Mouse (Mus musculus) spleen, postnatal 14 days (tissue): ENCODE results near the gene Robo3.
A peak's percentile ranks its signal among the peaks of the same experiment; 100 is the strongest.

Experiments used
- DNase-seq, 2 experiments: peaks; one replicate each; pipeline ENCODE4 v3.0.0; 2021 to 2022; ENCODE audit warnings: low spot score in 2 of 2

Robo3 gene

DNA sequence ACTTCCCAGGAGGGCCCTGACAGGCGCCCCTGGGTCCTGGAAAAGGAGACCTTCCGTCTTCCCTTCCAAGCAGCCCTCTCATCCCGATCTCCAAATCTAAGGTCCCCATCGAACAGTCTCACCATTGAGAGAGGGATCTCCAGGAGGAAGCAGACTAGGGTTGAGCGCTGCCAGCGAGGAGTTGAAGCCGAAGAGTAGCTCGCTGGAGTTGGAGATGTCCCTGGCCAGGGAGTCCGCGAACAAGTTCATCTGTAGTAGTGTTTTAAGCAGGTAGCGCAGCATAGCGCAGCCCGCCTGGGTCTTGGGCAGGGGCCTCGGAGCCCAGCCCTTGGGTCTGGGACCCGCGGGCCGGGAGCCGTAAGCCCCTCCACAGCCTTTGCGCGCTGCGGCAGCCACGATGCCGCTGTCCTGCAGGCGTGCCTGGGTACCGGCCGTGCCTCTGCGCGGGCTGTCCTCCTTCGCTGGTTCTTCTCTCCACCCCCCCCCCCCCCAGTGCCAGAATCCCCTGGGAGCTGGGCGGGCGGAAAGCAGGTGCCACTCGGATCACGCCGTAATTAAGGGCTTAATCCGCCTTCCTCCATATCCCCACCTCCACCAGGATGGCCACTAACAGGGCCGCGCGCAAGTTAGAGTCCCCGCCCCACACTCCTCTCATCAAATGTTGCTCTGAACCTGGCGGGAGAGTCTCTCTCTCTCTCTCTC is at the start of gene Robo3:
Robo3 (minus strand) TSS at position 527 of the 702 bp plus-strand sequence.
- DNase-seq = no peak

DNA sequence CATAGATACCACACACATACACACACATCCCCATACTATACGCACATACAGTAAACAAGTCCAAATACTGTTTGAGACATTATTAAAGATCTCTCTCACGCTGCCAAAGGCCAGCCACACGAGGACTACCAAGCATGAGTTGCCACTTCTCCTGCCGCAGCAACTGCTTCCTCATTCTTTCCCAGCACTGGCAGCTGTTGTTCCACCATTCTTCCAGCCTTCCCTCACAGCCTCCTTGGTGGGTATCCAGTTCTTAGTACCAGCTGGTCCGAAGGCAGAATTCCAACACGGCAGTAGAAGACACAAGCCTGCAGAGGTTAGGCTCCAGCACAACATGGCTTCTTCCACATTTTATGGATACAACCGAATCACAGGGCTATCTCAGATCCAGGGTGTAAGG is 41.9 kb upstream of the Robo3 start:
- DNase-seq = no peak

DNA sequence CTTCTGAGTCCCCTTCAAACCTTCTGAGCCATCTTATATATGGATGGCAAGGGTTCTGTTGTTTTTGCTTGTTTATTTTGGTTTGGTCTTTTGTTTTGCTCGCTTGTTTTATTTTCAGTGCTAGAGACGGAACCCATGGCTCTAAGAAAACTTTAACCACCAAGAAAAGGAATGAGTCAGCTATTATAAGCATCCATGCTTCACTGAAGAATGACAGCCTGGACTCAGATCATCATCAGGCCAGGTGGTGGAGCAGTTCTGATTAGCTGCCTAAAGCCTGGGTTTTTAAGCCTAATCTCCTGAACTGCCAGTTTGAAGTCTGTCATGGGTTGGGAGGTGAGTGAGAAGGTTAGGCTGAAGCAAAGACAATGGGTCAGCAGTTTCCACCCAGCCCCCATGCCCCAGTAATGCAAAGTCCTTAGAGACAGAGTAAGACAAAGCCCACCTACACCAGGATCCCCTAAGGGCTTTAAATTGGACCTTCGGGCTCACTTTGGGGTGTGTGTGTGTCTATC is 40.6 kb upstream of the Robo3 start:
- DNase-seq = no peak

DNA sequence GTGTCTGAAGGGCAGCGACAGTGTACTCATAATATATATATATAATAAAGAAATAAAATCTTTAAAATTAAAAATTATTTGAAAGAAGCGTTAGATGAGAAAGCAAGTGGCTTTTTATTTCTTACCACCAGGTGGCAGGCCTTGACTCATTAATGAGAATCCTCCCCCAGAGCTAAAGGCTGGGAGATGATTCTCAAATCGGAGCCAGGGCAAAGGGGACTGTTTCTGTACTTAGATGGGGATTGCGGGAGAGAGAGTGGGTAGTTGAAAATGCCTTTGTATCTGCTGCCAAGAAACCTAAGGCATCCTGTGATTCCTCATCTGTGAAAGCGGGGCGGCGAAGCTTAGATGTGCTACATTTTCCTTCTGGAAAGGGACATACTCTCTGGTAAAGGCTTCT is 29.7 kb upstream of the Robo3 start:
- peak in 1 of 2 experiments; percentile 16 for DNase-seq

DNA sequence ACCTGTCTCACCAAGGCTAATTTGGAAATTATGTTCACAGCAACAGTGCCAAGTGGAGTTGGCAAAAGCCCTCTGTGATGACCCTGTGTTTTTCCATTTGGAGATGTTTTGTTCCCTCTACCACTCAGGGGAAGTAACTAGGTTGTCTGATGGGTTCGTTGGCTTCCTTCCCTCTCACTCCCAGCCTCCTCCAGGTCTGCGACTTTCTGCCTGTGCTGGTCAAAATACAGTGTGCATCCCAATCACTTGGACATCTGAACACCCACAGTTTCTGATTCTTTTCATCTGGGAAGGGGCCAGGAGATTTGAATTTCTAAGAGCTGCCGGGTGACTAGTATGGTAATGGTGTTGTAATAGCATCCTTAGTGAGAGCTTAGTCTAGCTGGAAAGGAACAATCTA is 28.5 kb upstream of the Robo3 start:
- no peak for DNase-seq

DNA sequence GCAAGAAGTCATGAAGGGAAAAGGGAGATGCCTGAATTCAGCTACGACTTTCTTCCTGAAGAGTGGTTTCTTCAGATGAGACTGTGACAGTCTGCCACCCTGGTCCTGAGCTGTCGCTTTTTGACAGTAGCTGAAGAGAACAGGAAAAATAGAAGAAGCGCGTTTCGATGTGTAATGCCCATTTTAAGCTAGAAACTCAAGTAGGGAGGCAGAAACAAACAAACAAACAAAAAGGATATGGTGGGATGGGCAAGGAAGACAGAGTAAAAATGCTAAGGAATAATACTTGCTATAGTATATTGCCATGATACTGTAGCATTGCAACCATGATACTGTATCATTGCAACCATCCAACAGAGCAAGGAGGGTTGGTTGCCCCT is 27.9 kb upstream of the Robo3 start:
- no peak for DNase-seq

DNA sequence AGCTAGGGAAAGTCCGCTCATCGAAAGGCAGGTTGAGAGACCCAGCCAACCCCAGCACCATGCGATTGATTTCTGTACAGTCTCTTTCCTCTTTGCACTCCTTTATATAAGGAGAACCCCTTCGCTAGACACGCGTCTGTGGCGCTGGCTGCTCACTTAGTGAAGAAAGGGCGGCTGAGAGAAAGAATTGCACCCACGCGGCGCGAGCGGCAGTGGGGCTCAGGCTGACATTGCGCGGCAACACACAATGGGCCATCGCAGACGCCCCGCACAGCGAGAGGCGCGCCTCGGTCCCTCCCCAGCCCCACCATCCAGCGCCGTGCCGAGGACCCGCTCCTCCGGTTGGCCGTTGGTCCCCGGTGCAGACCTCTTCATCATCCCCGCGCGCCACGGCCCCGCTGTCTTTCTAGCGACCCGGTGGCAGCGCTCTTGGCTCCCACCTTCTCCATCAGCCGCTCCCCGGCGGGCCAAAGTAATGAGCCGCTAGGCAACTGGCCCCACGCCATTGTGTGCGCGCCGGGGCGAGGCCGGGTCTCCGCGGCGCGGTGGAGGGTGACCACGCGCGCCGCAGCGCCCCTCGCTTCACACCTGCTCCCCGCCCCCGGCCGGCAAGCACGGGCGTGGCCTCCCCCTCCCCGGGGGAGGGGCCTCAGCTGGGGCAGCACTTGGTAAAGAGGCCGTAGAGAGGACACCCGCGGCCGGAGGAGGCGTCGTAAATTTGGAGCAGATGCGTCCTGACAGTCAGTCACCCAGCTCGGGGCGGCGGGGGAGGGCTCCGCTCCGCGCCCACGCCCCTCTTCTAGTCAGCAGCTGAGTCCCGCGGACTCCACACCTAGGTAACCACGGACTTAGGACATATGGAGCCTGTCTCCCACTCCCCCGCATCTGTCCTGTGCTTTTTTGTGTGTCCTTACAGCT is 27.3 kb upstream of the Robo3 start:
- no peak for DNase-seq

DNA sequence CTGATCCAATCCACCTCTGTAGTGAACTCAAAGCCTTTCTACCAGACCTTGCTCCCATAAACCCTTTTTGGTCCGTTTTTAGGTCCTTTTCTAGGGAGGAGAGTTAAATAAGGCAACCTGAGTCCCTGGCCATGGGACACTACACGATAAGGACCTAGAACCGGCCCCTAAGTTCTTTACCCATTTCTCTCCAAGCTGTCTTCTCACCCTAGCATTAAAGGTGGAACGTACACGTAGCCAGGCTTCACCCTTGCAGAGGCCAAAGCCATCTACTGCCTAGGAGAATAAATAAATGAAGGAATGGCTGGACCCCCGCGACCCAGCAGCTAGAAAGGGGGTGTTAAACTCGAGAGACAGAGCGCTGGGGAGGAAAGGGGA is 26.6 kb upstream of the Robo3 start:
- no peak for DNase-seq

DNA sequence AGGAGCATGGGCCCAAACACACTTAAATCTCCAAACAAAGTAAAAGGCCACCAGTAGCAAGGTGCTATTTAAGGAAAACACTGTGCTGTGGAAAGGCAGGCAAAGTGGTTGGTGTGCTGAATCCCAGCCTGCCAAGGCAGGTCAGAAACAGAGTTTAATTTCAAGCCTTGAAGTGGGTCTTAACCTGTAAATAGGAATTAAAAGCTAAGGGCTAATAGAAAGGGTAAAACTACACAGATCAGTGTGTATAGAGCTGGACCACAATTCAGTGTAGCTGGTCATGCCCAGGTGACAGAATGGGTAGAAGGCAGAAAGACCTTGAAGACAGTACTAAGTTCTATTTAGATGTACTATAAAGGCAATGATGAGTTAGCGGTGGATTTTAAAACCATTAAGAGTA is 24.1 kb upstream of the Robo3 start:
- DNase-seq = no peak

DNA sequence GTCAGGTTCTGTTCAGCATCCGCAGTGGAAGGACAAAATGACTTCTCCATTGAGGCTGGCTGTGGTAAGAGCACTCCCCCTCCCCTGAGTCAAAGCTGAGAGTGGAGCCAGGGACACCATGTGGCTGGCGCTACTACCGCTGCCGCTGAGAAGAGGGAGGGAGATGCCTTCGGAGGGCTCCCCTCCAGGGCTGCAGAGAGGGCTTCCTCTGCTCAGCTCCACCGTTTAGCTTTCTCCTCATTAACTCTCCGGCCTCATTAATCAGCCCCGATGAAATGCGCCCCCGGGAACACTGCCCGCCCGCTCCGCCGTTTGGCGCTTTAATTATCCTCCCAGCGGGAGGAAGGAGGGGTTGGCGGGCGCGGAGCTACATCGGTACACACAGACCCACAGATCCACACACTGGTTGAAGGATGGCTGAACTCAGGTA is 23.4 kb upstream of the Robo3 start:
- no peak for DNase-seq

DNA sequence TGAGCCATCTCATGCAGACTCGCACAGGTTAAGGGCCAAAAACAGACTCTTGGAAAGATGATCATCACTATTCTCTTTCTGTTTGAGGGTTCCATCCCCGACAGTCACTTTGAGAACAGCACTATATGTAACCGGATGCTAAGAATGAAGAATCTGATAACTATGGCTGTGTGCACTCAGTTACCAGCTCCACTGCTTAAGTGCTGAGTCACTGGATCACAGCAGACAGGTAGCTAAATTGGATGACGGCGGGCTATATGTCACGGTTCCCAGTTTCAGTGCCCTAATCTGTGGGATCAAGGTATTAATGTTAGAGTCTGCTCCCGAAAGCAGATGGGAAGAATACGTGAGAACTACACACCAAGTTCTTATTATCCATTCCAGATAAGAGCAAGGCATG is 22.8 kb upstream of the Robo3 start:
- no peak for DNase-seq

DNA sequence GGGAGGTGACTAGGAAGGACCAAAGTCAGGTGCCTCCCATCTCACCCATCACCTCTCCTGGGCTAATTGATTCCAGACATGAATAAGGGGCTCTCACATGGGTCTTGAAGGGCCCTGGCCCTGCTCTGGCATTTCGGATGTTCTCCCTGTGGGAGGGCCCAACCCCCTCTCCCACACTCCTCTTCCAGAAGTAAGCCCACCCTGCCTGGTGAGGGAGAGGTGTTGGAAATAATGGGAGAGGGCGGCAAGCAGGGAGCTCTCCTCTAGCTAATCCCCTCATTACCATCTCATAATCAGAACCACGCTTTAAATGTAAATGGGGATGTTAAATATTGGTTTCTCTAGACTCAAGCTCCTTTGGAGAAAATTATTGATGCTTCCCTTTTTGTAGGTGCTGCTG is 21.9 kb upstream of the Robo3 start:
- no peak for DNase-seq

DNA sequence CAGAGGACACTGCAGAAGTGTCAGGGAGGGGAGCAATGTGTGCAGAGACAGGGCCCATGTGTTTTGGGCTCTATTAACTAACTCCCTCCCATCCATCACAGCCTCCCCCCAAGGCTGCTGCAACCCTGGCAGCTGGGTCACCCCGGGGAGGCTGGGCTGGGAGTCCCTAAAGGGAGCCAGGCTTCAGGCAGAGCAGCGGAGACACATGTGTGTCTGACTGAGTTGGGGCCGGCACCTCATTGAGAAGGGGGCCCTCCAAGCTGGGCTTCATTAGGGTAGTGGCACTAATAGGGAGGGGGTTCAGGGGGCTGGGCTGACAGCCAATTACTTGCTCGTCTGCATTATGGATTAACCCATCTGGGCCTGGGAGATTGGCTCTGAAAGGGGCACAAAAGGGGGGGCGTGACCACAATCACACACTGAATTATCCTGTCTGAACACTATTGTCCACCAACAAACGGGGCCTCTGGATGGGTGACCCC is 21.0 kb upstream of the Robo3 start:
- DNase-seq = no peak

DNA sequence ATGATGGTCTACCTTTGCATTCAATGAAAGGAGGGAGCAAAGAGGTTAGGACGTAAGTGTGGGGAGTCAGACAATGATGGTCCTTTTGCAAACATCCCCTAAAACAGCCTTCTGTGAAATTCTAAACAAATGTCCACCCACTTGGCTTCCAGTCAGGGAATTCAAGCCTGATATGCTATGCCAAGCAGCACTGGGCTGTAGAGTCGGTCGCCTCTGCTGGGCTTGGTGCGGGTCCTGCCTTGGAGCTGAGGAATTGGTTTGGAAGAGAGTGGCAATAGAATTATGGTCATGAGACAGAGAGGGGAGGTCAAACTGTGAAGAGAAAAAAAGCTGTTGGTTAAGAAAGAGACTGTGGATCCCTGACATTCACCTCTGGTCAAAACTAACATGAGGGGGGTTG is 20.3 kb upstream of the Robo3 start:
- DNase-seq = no peak

DNA sequence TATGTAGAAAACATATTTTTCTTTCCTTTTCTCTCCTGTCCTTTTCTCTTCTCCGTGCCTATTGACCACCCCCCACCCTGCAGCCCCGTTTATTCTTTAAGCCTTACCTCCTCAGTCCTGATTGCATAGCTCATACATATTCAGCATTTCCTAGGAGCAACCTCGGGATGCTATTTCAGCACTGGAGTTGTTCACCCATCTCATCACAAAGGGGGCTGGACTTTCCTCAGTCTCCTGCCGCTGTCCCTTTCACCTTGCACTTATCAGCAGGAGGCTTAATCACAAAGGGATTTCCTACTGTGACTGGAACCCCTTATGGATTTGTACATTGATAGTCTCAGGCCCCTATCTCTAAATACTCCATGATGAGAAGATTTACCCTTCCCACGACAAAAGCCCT is 19.4 kb upstream of the Robo3 start:
- no peak for DNase-seq

DNA sequence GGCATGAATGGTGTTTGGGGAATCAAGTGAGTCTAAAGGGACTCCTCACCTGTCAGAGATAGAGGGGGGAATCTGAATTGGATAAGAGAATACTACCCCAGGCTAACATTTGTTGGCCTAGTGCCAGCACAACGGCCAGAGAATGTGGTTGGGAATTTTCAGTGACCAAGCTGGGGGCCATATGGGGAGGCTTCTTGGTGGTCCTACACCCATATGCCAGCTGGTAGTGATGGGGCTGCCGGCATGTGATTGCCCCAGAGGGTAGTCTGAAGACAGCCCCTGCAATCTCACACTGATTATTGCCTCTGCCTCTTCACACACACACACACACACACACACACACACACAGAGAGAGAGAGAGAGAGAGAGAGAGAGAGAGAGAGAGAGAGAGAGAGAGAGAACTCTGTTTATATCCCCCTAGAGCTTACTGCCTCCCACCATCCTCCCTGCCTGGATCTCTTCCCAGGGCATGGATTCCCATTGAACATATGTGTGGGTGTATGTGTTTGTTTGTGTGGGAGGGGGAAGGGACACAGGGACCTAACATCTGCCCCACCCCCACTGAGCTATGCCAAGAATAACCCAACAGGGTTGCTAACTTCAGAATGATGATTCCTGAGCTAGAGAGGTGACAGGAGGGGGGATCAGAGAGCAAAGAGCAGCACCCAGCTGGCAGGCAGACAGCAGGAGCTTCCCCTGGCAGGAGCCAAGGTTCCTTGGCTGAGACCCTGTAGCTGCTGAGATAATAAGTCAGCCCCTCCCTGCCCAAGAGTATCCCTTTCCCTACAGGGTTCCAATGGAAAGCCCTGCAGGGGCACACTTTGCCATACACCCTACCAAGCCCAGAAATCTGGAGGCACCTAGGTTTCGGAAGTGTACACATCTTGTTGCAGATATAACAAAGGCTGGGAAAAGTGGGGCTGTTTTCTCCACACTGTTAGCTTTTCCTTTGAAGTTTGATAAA is 5.0 kb upstream of the Robo3 start:
- no peak for DNase-seq

DNA sequence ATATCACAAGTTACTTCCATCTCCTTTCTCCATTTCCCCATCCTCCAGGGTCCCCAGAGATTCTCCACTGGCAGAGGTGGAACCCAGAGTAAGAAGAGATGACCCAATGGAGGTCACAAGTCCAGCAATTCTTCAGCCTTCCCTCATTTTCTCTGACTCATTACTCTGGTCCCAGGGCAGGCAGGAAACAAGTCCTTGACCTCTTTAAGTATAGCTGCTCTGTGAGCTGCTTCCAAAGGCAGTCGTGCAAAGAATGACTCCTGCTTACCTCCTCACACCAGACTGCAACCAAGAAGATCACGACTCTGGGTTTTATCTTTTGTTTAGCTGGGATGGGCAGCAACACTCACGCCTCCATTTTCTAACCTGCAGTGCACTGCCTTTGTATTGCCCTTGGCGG is 2.6 kb upstream of the Robo3 start:
- DNase-seq = no peak

DNA sequence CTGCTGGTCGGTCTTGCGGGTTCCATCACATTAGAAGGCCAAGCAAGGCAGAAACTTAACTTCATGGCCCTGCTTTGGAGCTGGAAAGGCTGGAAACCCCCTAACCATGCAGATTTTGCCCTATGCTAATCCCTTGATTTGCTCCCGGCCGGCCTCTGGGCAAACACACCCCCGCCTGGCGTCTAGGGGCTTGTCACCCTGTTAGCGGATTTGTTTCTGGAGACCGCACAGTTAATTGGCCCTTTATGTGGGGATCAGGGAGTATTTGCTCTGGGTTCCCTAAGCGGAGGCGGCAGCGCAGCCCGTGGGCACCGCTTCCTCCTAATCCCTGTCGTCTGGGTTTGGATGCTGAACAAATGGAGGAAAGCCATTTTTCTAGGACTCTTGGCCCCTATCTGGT is 1.9 kb upstream of the Robo3 start:
- DNase-seq = no peak

DNA sequence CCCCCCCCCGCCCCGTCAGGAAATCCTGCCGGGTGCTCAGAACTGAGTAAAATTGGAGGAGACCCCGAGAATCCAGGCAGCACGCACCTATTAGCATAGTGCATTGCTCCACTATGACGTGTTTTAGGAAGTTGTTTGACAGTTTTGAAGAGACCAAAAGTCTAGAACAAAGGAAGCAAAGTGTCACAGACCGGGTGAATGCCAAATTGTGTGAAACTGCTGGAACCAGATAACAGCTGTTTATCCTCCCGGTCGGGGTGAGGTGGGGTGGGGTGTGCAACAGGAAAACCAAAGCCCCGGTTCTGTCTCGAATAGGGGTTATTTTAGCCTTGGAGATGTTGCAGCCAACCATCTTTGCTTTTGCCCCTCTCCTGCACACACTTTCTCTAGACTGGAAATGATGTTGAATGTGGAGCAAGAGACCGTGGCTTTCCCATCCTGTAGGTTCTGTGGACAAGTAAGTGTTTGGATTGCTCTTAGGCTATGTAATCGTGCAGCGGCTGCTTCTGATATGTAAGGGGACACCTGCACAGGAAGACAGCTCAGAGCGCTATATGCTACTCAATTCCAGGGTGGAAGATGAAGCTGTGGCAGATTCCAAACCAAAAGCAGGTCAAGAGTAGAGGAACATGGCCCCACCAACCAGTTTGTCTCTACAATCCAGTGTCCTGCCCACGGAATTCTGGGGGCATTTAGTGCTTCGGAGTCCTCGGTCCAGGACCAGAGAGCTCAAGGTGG is 946 bp upstream of the Robo3 start:
- no peak for DNase-seq

DNA sequence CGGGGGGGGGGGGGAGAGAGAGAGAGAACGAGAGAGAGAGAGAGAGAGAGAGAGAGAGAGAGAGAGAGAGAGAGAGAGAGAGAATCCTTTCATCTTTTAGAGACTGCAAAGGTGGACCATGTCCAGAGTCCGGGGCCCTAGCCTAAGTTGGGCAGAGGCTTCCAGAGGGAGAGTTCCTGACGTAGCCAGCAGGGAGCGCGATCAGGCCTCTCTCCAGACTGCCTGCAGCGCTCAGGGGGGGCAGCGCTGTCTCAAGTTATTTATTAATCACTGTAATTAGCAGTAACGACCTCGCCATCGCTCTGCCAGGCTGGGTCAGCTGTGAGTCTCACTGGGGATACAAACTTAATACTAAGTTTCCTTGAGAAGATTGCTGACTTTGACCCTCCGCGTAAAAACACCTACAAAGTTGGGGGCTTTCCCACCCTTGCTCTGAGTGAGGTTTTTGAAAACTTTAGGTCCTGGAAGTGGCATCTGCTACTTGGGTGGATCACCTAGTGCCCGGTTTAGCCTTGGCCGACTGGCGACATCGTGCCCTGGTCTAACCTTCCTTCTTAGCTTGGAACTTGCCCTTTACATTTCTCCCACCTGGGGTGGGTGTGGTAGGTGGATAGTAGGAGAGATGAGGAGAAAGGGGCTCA is 900 bp downstream of the Robo3 start:
- DNase-seq = no peak

DNA sequence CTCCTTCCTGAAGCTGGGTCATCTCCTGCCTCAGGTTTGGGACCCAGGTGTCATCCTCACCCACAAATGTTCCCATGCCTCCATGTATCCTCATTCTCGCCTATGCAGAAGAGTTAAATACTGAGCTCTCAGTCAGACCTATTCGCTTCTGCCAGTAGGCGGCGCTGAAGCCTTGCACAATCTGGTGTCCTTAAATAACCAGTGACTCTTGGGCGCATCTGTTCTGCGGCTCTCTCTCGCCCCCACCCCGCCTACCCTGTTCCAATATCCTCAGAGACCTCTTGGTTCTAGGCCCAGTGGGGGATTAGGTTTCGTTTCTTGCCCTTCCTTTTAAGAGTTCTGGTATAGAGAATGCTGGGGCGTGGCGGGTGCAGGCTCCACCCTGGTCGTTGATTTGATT is 2.5 kb downstream of the Robo3 start:
- peak; percentile 41 to 66 for DNase-seq
